Mouse (Mus musculus): ENCODE results near the gene A430078G23Rik.
"Not testable (repeated sequence)": the region's sequence is repeated elsewhere in the genome, so short reads cannot be mapped to it uniquely, and the experiment has no call there.

The A430078G23Rik gene

GRCm38 (mm10) chr8:3353189-3353810 lies at the start of gene A430078G23Rik:
Gene A430078G23Rik, plus strand, starts transcription at chr8:3353415.
- no peak for DNase-seq (ENCODE audit: low spot score)

GRCm38 (mm10) chr8:3308205-3308800 lies 44.9 kb upstream of the A430078G23Rik start:
- not testable (repeated sequence) for DNase-seq (ENCODE audit: low spot score)

- no peak for DNase-seq (ENCODE audit: low spot score)
Observed at GRCm38 (mm10) chr8:3309636-3310035, 43.6 kb upstream of the A430078G23Rik start.

- DNase-seq (ENCODE audit: low spot score) = no peak
Observed at GRCm38 (mm10) chr8:3311482-3311881, 41.7 kb upstream of the A430078G23Rik start.

- DNase-seq (ENCODE audit: low spot score) = not testable (repeated sequence)
Observed at GRCm38 (mm10) chr8:3313417-3313816, 39.8 kb upstream of the A430078G23Rik start.

GRCm38 (mm10) chr8:3313843-3314242 lies 39.4 kb upstream of the A430078G23Rik start:
- no peak for DNase-seq (ENCODE audit: low spot score)

- no peak for DNase-seq (ENCODE audit: low spot score)
Observed at GRCm38 (mm10) chr8:3314345-3314744, 38.9 kb upstream of the A430078G23Rik start.

- no peak for DNase-seq (ENCODE audit: low spot score)
Observed at GRCm38 (mm10) chr8:3316585-3316984, 36.6 kb upstream of the A430078G23Rik start.

GRCm38 (mm10) chr8:3319267-3319666 lies 33.9 kb upstream of the A430078G23Rik start:
- DNase-seq (ENCODE audit: low spot score) = not testable (repeated sequence)

GRCm38 (mm10) chr8:3324253-3324652 lies 29.0 kb upstream of the A430078G23Rik start:
- DNase-seq (ENCODE audit: low spot score) = no peak

- DNase-seq (ENCODE audit: low spot score) = no peak
Observed at GRCm38 (mm10) chr8:3327056-3327455, 26.2 kb upstream of the A430078G23Rik start.

- DNase-seq (ENCODE audit: low spot score) = no peak
Observed at GRCm38 (mm10) chr8:3327538-3328245, 25.5 kb upstream of the A430078G23Rik start.

- DNase-seq (ENCODE audit: low spot score) = peak; percentile 29
Observed at GRCm38 (mm10) chr8:3330662-3331061, 22.6 kb upstream of the A430078G23Rik start.

- no peak for DNase-seq (ENCODE audit: low spot score)
Observed at GRCm38 (mm10) chr8:3331692-3332091, 21.5 kb upstream of the A430078G23Rik start.

- no peak for DNase-seq (ENCODE audit: low spot score)
Observed at GRCm38 (mm10) chr8:3335881-3336280, 17.3 kb upstream of the A430078G23Rik start.

- peak; percentile 47 for DNase-seq (ENCODE audit: low spot score)
Observed at GRCm38 (mm10) chr8:3336658-3337524, 16.3 kb upstream of the A430078G23Rik start.

- not testable (repeated sequence) for DNase-seq (ENCODE audit: low spot score)
Observed at GRCm38 (mm10) chr8:3337525-3337824, 15.7 kb upstream of the A430078G23Rik start.

- DNase-seq (ENCODE audit: low spot score) = no peak
Observed at GRCm38 (mm10) chr8:3337971-3338370, 15.2 kb upstream of the A430078G23Rik start.

GRCm38 (mm10) chr8:3340711-3341110 lies 12.5 kb upstream of the A430078G23Rik start:
- DNase-seq (ENCODE audit: low spot score) = not testable (repeated sequence)

- DNase-seq (ENCODE audit: low spot score) = no peak
Observed at GRCm38 (mm10) chr8:3345337-3345736, 7.9 kb upstream of the A430078G23Rik start.

- DNase-seq (ENCODE audit: low spot score) = no peak
Observed at GRCm38 (mm10) chr8:3346691-3347413, 6.4 kb upstream of the A430078G23Rik start.

All from urinary bladder, postnatal 25 days (tissue).